Mouse (Mus musculus) ES-E14 (cell line): ENCODE measurements around the gene Krt33b. TPM values are rescaled to one million over a fixed set of nuclear protein-coding genes. Genes with fewer than 3 reads are reported as not detected.

Experiments
- DNase-seq: peaks from one replicate; pipeline ENCODE4 v3.0.0-alpha.2; 2013; ENCODE audit warnings: low read depth, low spot score
- H3K27ac ChIP-seq: 2 replicates; pipeline ENCODE4 v1.5.1; 2012; ENCODE audit warnings: low read depth, mild to moderate bottlenecking, low read length, moderate library complexity, mixed read lengths; ENCODE audit not compliant: poor library complexity, insufficient read depth, severe bottlenecking
- H3K36me3 ChIP-seq: 2 replicates; pipeline ENCODE4 v1.6.1; 2012; ENCODE audit warnings: mild to moderate bottlenecking, low read length, moderate library complexity, mixed read lengths; ENCODE audit not compliant: control insufficient read depth, poor library complexity, insufficient read depth, severe bottlenecking
- H3K4me1 ChIP-seq, 2 experiments: fragments of 150-350 bp in 1 of 2; sonication (generic) in 1 of 2; 2 replicates each; pipeline ENCODE4 v1.6.1; 2012; ENCODE audit warnings: low read length in 2 of 2, mild to moderate bottlenecking in 1 of 2, mixed read lengths in 1 of 2; ENCODE audit not compliant: control insufficient read depth in 2 of 2, insufficient read depth in 2 of 2, poor library complexity in 1 of 2
- H3K4me3 ChIP-seq, 2 experiments: fragments of 150-350 bp in 1 of 2; sonication (generic) in 1 of 2; 2 replicates each; pipeline ENCODE4 v1.5.1; 2012; ENCODE audit warnings: low read length in 2 of 2, low read depth in 1 of 2, mild to moderate bottlenecking in 1 of 2, mixed read lengths in 1 of 2; ENCODE audit not compliant: insufficient read depth in 1 of 2, poor library complexity in 1 of 2, severe bottlenecking in 1 of 2
- H3K9ac ChIP-seq: 2 replicates; pipeline ENCODE4 v1.6.1; 2012; ENCODE audit warnings: low read depth, mild to moderate bottlenecking, low read length, mixed read lengths; ENCODE audit not compliant: poor library complexity, insufficient read depth, severe bottlenecking
- H3K9me3 ChIP-seq: fragments of 150-350 bp; sonication (generic); 2 replicates; pipeline ENCODE4 v1.6.1; 2012; ENCODE audit warnings: low read depth, mild to moderate bottlenecking, low read length; ENCODE audit not compliant: control insufficient read depth, insufficient read depth
- CHD2 ChIP-seq: IDR thresholded peaks from 2 replicates; pipeline ENCODE4 v1.6.1; 2014; ENCODE audit warnings: mild to moderate bottlenecking, low read depth, low read length, inconsistent platforms
- HCFC1 ChIP-seq: IDR thresholded peaks from 2 replicates; pipeline ENCODE4 v1.6.1; 2012; ENCODE audit warnings: low read length, inconsistent platforms, borderline replicate concordance; ENCODE audit not compliant: insufficient read depth
- MAFK ChIP-seq: IDR thresholded peaks from 2 replicates; pipeline ENCODE4 v1.6.1; 2014; ENCODE audit warnings: mild to moderate bottlenecking, low read depth, low read length, inconsistent platforms; ENCODE audit not compliant: insufficient read depth
- ZC3H11A ChIP-seq: IDR thresholded peaks from 2 replicates; pipeline ENCODE4 v1.6.1; 2012; ENCODE audit warnings: low read depth, mild to moderate bottlenecking, inconsistent platforms, low read length, borderline replicate concordance
- ZNF384 ChIP-seq: IDR thresholded peaks from 2 replicates; pipeline ENCODE4 v1.6.1; 2012; ENCODE audit warnings: low read depth, low read length, inconsistent platforms
- in situ Hi-C, 2 experiments: fragments of 600-800 bp; cut with MboI; formaldehyde crosslinking; loops; one replicate each; pipeline ENCODE4 v1.15.1; 2025; ENCODE audit warnings: low sequenced_read_pairs in 2 of 2, inconsistent platforms in 1 of 2; ENCODE audit not compliant: unreplicated experiment in 2 of 2
- total RNA-seq: library from RNA; depleted of rRNA; stranded (reverse); fragments of 300-350 nt; gene quantifications from 2 replicates; pipeline ENCODE4 v1.2.3, GENCODE M21; 2012

Krt33b gene
- total RNA-seq, 1 experiment = not detected

DNA sequence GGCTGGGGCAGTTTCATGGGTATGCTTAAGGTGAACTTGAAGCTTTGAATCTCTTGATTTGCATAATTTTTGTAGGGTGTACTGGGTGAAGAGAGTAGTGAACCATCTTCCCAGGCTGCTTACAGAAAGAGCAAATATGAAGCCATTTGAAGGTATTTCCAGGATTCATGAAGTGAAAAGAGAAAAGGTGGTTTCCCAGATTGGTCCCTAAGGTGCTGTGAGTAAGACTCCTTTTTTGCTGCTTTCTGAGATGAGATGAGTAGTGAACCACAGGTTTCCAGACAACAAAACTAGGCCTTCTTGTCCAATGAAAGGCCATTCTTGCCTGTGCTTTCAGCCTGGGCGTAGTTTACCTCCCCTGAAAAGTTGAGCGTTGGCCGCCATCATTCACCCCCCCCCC, 41.1 kb downstream of the Krt33b start:
- no peak for TF ChIP-seq ZC3H11A
- no peak for TF ChIP-seq MAFK
- TF ChIP-seq CHD2 = no peak
- TF ChIP-seq ZNF384 = no peak
- no peak for TF ChIP-seq HCFC1
- no peak for DNase-seq
- H3K4me1 ChIP-seq = no peaks in the 10 kb centered on the region
- in situ Hi-C loops = no loop called here
- H3K9ac ChIP-seq = no peak overlapping the region
- H3K36me3 ChIP-seq = no peaks in the 10 kb centered on the region
- H3K27ac ChIP-seq = no peak overlapping the region
- no peaks in the 10 kb centered on the region for H3K9me3 ChIP-seq
- no peak overlapping the region for H3K4me3 ChIP-seq

DNA sequence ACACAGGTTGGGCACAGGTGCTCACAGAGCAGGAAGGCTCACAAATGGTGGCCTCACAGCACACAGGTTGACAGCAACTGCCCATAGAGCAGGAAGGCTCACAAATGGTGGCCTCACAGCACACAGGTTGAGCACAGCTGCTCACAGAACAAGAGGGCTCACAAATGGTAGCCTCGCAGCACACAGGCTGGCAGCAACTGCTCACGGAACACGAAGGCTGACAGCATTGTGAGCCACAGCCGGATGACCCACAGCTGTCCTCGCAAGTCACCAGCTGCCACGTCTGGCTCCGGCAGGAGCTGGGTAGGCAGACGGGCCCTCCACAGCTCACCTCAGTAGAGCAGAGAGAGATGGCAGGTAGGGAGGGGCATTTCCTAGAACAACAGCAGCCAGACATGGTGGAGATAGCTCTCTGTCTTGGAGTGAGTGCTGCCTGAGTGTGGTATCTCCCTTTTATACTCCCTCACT, 43.5 kb downstream of the Krt33b start, which contains the start of gene Krtap16-1:
Gene Krtap16-1, minus strand, starts transcription at position 418 of the 468 bp plus-strand sequence.
- TF ChIP-seq ZC3H11A = no peak
- no peak for TF ChIP-seq CHD2
- TF ChIP-seq ZNF384 = no peak
- no peak for TF ChIP-seq MAFK
- Histone ChIP-seq H3K9ac (no peak within 1 kb of the TSS), H3K36me3 (no peaks in the 10 kb centered on the region), H3K4me1 (no peaks in the 10 kb centered on the region), H3K4me3 (no peak within 1 kb of the TSS), H3K9me3 (no peaks in the 10 kb centered on the region), H3K27ac (no peak within 1 kb of the TSS)
- no peak for DNase-seq
- in situ Hi-C loops = no loop called here

GRCm38 (mm10) chr11:99985291-99986092, 44.2 kb downstream of the Krt33b start:
- no peaks in the 10 kb centered on the region for H3K9me3 ChIP-seq
- no peak overlapping the region for H3K4me3 ChIP-seq
- no peak overlapping the region for H3K9ac ChIP-seq
- H3K4me1 ChIP-seq = no peaks in the 10 kb centered on the region
- no peaks in the 10 kb centered on the region for H3K36me3 ChIP-seq
- no peak for DNase-seq
- H3K27ac ChIP-seq = no peak overlapping the region
- in situ Hi-C loops = no loop called here
- TF ChIP-seq CHD2 = no peak
- TF ChIP-seq HCFC1 = no peak
- no peak for TF ChIP-seq ZC3H11A
- no peak for TF ChIP-seq MAFK
- no peak for TF ChIP-seq ZNF384

DNA sequence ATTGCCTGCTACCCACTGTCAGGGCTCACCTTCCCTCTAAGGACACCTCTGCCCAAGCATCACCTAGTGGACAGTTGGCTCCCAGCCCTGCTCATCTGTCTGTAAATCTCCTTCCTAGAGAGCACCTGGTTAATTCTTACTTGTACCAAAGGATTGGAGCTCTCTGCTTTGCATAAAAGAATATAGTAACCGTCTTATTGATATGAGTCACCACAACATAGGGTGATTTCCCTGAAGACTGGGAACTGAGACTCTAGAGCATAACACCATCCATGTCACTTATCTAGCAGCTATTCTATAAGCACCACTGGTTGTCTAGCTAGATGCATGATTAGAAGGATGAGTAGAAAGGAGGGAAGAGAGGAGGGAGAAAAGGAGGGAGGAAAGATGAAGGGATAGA, 46.2 kb downstream of the Krt33b start:
- Histone ChIP-seq H3K4me3 (no peak overlapping the region), H3K27ac (no peak overlapping the region), H3K36me3 (no peaks in the 10 kb centered on the region), H3K9ac (no peak overlapping the region), H3K9me3 (no peaks in the 10 kb centered on the region), H3K4me1 (no peaks in the 10 kb centered on the region)
- TF ChIP-seq MAFK = no peak
- no peak for TF ChIP-seq ZNF384
- no peak for TF ChIP-seq CHD2
- TF ChIP-seq HCFC1 = no peak
- TF ChIP-seq ZC3H11A = no peak
- no peak for DNase-seq
- in situ Hi-C loops = no loop called here
